Mouse (Mus musculus) kidney, adult 10 weeks (tissue): Measurements from ENCODE around the gene 5530400C23Rik. TPM values are rescaled to one million over a fixed set of nuclear protein-coding genes. Genes with fewer than 3 reads are reported as not detected.

Source experiments
- polyA plus RNA-seq: library from polyadenylated mRNA; stranded (reverse); fragments of 350-450 nt; fragmentation: Illumina TruSeq; extraction: RNeasy Lipid Tissue Mini Kit (QIAGEN cat#74804); gene quantifications from one replicate; pipeline ENCODE4 v1.2.3, GENCODE M21; 2014; ENCODE audit warnings: low read depth, low replicate concordance

Gene 5530400C23Rik
- polyA plus RNA-seq, result not detected

DNA sequence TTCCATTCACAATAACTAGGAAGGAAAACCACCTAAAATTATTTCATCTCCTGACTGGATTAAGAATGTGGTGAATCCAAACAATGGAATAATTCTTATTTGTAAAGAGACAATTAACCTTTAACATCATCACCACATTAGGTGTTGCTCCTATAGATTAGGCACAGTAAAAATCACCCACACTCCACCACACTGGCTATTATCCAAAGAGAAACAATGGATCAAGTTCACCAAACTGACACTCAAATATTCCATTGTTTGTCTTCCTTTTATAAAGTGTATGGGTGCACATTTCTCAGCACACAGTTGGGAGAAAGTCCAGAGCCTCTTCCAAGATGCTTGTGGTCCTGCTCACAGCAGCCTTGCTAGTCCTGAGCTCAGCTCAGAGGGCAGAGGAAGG is at the start of gene 5530400C23Rik:
5530400C23Rik (plus strand) TSS at position 301 of the 400 bp plus-strand sequence.

Other genes with a start within 250 kb of the 5530400C23Rik start
- gene Tas2r140, start 236.4 kb upstream of the 5530400C23Rik start, polyA plus RNA-seq, result not detected
- 300 TPM for gene Smim10l1, start 187.3 kb upstream of the 5530400C23Rik start, polyA plus RNA-seq